Mouse (Mus musculus) adrenal gland, adult (tissue): ENCODE data around the gene Cdca4.

ENCODE experiments used
- DNase-seq, 2 experiments: peaks; one replicate each; pipeline ENCODE4 v3.0.0; 2022 to 2023; ENCODE audit warnings: low spot score in 1 of 2; ENCODE audit not compliant: inconsistent age in 2 of 2

Cdca4 gene

DNA sequence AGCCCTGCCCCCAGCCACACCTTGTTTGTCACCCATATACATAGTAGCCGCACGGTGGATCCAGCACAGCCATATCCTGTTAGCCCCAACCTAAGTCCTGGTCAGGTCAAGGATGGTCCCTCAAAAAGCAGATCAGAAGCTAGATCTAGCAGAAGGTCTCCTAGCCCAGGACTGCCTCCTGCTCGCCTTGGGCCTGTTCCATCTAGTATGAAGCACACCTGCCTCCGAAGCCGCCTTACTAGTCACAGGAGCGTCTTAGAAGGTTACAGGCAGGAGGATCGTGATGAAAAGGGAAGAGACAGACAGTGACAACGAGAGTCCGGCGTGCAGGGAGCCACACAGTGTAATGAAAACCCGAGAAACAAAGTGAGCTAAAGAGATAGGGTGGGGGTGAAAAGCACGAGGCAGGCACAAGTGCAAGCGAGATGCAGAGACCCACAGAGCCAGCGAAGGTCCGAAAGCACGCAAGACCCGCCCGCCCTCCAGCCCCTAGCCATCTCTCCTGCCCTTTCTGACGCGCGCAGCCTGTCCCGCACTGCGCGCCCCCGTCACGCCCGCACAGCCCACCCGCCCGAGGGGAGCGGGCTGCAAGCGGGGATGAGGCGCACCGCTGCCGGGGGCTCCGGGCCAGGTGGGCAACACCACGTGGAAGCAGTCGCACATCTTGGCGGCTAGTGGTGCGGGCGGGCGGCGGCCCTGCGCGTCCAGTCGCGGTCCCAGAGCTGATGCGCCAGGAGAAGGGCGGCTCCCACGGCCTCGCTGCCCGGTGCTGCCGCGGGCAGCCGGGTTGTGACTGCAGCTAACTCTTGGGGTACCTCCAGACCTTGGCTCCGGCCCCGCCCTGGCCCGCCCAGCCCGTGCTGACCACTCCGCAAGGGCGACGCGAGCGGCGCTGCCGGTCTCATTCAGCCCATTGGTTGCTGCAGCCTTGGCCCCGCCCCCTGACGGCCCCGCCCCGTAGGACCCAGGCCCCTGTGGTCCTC is 27.1 kb downstream of the Cdca4 start, which contains the start of gene Ahnak2:
Gene Ahnak2 (minus strand): TSS at position 794 of the 983 bp plus-strand sequence.
- peak; percentile 44 to 49 for DNase-seq

DNA sequence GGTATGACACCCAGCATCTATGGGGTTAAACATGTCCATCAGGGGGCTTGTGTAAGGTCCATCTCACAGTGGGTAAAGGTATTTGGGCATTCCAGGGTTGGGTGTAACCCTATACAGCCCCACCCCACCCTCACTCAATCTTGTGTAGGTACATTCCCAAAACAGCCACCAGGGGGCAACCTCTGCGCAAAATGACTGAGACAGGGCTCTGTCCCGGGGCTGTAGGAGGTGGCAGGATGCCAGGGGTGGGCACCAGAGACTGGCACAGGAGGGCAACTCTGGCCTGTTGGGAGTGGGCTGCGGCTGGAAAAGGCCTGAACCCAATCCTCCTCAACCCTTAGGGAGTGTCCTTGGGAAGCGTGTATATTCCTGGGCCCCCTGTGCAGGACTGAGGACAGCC is 28.7 kb downstream of the Cdca4 start:
- DNase-seq: peak; percentile 65 to 88

DNA sequence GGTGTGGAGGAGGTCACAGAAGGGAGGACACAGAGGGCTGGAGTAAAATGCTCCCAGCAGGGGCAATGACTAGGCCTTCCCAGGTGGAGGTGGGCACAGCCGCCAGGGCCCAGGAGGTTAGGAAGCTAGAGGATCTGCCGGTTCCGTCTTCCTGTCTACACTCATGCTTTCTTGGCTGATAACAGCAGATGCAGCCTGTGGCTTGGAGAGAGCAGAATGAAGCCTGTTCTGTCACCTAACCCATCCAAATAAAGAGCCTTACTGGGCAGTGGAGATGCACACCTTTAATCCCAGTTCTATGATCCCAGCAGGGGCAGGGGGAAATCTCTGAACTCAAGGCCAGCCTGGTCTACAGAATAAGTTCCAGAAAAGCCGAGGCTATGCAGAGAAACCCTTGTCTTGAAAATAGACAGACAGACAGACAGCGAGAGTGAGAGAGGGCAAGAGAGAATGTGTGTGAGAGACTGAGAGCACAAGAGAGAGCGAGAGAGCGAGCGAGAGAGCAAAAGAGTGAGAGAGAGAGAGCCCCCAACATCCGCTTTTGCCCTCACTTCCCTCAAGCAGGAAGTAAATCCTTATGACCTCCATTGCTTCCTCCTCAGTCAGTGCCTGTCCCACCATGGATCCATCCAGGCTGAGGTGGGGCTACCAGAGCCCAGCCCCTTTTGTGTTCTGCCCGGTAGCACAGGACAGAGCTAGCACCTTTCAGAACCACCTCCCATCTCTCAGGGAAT is 29.8 kb downstream of the Cdca4 start:
- DNase-seq: peak in 1 of 2 experiments; percentile 8

DNA sequence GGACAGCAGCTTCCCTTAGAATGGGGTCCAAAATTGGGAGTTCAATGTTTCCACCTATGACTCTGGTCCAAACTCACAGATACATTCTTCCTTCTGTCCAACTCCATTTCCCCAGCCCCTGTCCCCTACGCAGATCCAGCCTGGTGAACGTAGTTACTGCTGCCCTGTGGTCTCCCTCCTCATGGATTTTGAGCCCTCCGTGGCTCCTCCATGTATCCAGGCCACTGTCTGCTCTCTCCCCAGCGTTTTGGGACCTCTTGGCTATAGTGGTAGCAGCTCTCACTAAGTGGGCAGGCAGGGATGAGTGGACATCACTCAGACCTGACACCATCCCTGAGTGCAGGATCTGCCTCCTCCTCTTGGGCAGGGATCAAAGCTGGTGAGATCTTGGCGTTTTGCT is 30.5 kb downstream of the Cdca4 start:
- DNase-seq: peak in 1 of 2 experiments; percentile 7

DNA sequence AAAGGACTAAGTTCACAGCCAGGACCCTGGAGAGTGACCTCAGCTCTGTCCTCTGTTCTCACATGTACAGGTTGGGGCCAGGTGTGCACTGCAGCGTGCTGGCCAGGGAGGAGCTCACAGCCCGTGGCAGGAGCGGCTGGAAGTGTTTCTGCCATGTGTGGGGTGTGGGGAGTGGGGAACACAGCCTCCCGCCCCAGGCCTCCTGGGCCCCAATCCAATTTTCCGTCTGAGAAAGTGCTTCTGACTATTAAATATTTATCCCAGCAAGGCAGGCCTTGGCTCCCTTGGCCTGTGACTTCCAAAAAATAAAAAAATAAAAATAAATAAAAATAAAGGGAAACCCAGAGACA is 30.9 kb downstream of the Cdca4 start:
- DNase-seq: no peak

DNA sequence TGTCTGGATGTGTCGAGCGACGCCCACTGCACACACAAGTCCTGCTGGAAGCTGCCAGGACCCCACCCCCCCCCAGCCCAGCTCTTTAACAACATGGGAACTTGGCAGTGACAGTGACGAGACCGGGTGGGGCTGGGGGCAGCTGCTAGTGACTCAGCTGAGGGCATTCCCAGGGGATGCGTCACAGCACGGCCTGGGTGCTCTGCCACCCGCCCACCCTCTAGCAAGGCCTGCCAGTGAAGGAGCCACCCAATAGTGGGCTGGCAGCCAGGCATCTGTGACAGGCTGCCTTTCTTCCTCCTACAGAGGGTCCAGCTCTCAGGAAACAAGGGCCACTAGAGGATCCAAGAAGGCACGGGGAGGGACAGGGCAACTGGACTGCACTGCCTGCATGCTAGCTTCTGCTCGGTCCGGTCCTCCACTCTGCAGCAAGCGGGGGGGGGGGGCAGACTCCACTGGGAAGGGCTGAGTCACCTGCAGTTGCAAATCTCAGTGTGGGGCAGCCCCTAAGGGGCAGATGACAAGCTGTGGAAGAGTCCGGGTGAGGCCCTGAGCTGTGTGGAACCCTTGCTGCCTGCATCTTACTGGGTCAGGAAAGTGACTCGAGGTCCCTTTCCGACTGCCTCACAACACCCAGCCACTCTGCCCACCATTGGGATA is 31.4 kb downstream of the Cdca4 start:
- DNase-seq: peak; percentile 85 to 88

DNA sequence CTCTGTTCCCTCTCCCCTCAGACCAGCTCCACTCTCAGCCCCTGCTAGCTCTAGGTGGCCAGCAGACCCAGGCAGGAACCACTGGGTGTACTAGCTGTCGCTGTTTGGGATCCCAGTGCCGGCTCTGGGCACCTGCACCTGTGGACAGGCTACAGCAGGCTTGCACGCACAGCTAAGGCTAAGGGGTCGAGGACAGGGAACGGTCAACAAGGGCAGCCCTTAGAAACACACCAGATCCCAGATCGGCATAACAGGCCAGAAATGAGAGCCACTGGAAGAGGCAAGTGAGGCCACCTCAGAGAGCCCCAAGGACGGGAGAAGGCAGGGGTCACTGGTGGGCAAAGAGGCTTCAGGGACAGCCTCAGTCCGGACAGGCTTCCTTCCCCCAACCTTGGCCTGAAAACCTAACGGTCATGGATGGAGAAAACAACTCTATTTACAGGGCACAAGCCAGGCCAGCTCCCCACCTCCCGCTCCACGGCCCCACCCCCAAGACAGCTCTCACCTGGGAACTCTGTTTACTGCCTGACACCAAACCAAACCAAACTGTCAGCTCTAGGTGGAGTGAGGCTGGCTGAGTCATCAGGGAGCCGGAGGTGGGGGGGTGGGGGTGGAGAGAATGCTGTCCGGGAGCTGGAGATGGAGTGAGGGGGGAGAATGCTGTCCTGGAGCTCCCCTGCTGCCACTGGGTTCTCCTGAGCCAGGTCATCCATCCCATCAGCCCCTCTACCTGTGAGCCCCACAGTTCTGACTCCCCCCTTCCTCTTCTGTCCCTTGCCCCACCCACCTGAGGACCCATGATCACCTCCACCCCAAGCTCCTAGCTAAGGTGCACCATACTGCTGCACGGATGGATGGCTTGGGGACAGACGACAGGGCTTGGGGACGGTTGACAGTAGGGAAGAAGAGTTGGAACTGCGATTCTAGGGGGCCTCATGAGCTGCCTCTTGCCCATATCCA is 32.4 kb downstream of the Cdca4 start:
- peak in 1 of 2 experiments; percentile 56 for DNase-seq

DNA sequence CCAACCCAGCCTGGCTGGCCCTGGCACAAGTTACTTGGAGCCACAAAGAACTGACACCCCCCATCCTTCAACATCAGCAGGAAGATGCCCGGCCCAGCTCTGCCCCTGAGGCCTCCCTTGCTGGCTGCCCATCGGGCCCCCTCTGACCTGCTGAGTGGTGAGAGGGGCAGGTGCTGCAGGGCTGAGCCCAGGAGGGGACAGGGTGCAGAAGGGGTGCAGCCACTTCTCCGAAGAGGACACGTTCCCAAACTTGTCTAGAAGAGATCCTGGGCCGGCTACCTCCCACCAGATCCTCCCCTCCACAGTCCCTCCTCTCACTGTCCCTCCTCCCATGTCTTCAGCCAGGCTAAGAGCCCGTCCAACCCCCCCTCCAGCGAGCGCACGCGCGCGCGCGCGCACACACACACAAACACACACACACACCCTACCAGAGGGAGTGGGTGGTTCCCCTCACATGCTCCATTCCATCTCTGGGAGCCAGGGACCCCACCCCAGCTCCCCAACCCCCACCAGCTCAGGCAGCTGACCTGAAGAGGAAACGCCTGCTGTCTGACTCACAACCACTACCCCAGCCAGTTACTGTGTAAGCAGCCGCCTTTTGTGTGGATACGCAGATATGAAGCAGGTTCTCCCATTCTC is 33.6 kb downstream of the Cdca4 start:
- no peak for DNase-seq

DNA sequence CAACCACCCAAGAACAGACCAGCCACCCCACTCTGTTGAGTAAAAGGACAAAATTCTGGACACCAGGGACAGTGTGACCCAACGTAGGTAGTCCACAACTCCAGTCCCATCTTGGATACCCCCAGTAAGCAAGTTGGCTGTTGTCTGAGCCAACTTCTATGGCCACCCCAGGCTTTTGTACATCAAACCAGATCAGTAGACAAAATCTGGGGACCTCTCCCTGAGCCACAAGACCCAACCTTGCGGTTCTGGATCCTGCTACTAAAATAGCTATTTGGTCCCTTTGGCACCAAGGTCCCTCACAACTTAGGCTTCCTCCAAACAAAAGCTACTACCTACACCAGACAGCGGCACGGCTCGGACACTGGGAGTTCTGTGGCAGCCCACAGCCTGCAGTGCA is 34.2 kb downstream of the Cdca4 start:
- no peak for DNase-seq

DNA sequence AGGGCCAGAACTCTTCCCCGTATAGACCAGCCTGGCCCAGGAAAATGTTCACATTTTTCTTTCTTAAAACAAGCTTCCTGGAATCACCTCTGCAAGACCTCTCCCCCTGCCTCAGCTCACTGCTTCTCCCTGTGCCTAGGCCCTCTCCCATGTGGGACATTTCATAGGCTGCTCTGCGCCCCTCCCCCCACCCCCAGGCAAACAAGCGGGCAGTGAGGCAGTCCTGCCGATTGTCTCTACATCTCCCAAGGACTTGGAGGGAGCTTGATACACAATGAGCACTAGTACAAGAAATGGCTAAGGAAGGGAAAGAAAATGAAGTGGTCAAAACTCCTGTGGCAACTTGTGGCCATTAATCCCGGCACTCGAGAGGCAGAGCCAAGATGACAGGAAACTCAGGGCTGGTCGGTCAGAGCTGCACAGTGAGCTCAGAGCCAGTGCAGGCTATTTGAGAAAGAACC is 34.8 kb downstream of the Cdca4 start:
- no peak for DNase-seq

DNA sequence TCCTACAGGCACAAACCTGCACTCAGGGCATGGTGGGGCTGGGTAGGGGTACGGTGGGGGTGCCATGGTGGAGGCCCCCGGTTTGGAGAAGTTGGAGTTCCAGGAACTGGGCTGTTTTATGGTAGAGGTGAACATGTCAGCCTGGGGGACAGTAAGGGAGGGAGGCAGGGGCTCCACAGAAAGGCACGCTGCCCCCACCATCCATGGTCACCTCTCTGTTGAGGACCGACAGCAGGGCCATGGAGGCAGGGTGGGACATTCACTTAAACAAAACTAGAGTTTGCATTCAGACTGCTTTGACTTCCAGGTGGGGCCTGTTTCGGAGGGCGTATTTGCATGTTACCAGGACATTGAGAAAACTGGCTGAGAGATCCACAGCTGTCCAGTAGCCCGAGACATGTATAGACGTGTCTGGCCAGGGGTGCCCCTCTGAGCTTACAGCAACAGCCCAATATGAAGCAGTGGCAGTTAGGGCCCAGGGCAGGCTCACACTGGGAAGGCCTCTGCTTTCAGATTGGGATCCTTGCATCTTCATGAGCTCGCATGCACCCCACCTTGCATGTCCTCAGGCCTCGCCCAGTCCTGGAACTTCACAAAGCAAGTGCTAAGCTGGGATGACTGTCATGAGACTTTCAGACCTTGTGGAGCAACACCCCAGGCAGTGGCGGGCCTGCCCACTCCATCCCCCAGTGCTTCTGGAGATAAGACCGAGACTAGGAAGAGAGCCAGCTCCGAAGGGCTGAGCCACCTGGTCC is 35.4 kb downstream of the Cdca4 start:
- peak; percentile 56 to 77 for DNase-seq

DNA sequence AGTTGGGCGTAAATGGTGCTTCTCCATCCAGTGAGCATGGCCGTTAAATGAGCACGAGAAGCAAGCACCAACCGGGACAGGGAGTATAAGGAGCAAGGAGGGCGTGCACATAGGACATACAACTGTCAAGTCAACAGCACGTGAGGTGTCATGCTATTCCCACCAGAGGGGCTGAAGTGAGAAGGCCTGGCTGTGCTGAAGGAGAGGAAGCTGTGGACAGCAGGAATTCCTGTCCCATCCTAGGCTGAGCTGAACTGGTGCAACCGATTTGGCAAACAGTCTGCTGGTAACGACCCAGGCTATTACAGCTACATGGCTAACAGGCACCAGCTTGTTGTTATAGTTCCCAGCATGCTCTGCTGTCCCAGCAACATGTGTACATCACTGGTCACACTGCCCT is 38.2 kb downstream of the Cdca4 start:
- no peak for DNase-seq

DNA sequence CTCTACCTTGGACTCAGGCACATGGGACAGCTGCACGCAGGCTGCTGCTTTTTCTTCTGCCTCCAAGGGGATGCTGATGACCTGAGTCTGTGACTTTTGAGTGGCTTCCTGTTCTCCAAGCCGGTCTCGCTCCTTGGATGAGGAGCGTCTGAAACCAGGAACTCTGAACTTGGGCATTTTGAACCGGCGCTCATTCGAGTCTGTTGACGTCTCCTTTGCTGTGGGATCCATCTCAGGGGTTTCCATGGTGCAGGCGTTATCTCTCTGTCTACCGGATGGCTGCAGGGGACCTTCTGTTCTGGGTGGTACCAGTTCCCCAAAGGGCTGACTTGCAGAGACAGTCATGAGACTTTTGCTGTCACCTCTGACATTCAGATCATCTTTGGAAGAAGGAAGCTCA is 54.7 kb downstream of the Cdca4 start:
- DNase-seq: no peak

DNA sequence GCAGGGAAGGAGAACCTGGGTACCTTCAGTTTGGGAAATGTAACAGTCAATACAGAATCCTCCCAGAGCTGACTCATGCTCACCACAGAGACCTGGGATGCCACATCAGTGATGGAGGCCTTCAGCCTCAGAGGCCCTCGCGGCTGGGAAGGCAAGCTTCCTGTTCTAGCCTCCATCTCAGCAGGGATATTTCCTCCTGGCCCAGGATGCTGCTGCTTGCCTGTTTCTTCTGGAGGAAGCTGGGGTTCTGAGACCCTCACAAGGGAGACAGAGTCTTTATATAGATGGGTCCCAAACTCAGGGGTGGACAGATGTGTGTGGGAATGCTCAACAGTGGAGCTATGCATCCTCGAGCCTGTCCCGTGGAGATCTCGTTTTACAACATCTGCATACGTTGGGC is 55.2 kb downstream of the Cdca4 start:
- DNase-seq: no peak

DNA sequence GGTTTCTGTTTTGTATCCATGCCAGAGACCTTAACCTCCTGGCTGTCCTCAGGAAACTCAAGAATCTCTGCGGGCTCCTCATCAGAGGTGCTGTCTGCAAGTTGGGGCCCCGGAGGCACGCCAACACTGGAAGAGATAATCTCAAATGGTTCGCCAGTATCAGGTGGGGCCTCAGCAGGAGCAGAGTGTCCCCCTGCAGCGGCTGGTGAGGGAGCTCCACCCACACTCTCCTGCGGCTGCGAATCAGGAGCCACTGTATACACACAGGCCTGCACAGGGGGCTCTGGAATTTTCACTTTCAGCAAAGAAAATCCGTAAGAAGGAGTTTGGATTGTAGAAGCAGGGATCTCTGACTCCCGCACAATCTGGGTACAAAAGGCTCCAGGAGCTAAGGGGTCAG is 55.9 kb downstream of the Cdca4 start:
- DNase-seq: no peak

DNA sequence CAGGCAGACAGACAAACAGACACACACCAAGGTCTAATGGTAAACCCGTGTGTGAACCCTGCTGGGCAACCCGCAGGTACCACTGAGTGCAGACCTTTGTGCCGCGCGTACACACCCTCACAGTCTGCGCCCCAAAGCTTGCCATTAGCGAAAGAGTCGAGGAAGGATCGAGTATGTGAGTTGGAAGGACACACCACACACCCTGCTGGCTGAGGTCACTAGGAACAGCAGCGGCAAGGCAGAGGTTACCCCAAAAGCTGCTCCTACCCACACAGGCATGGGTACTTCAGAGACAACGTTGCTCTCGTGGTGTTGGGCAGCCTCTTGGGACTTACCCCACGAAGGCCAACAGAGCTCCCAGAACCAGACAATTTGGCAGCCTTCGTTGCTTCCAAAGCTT is 56.9 kb downstream of the Cdca4 start:
- DNase-seq: no peak

DNA sequence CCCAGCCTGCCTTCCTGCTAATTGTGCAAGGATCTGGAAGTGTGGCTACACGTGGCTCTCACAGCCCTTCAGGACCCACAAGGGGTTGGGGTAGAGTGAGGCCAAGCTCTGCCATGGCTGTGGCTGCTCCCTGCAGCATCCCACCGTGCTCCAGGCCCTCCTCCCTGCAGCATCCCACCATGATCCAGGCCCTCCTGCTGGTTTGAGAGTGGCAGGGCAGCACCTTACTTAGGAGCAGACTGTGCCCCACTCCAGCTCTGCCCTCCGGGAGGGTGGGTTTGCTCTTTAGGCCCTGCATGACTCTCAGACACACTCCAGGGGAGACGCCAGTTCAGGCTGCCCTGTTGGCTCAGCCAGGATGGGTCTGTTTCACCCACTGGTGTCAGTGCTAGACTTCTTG is 58.8 kb downstream of the Cdca4 start:
- no peak for DNase-seq
